Mouse (Mus musculus) mesoderm, embryonic 11.5 days (tissue): ENCODE data around the gene Rtn2.

ENCODE experiments used
- DNase-seq: peaks from one replicate; pipeline ENCODE4 v3.0.0-alpha.2; 2012; ENCODE audit warnings: low read depth, low spot score

Gene Rtn2

GRCm38 (mm10) chr7:19300501-19301421 is 18.3 kb downstream of the Rtn2 start:
- peak; percentile 89 for DNase-seq

GRCm38 (mm10) chr7:19301461-19302263 is 19.2 kb downstream of the Rtn2 start:
- no peak for DNase-seq

GRCm38 (mm10) chr7:19302264-19303045 is 20.0 kb downstream of the Rtn2 start:
- DNase-seq, result no peak

GRCm38 (mm10) chr7:19303046-19303305 is 20.6 kb downstream of the Rtn2 start:
- no peak for DNase-seq

GRCm38 (mm10) chr7:19303770-19304169 is 21.3 kb downstream of the Rtn2 start:
- peak; percentile 86 for DNase-seq

GRCm38 (mm10) chr7:19304501-19305412 is 22.3 kb downstream of the Rtn2 start:
- DNase-seq, result no peak

- DNase-seq, result no peak
These were observed 22.9 kb downstream of the Rtn2 start for GRCm38 (mm10) chr7:19305413-19305735.

GRCm38 (mm10) chr7:19305796-19306765 is 23.7 kb downstream of the Rtn2 start:
- no peak for DNase-seq

DNA sequence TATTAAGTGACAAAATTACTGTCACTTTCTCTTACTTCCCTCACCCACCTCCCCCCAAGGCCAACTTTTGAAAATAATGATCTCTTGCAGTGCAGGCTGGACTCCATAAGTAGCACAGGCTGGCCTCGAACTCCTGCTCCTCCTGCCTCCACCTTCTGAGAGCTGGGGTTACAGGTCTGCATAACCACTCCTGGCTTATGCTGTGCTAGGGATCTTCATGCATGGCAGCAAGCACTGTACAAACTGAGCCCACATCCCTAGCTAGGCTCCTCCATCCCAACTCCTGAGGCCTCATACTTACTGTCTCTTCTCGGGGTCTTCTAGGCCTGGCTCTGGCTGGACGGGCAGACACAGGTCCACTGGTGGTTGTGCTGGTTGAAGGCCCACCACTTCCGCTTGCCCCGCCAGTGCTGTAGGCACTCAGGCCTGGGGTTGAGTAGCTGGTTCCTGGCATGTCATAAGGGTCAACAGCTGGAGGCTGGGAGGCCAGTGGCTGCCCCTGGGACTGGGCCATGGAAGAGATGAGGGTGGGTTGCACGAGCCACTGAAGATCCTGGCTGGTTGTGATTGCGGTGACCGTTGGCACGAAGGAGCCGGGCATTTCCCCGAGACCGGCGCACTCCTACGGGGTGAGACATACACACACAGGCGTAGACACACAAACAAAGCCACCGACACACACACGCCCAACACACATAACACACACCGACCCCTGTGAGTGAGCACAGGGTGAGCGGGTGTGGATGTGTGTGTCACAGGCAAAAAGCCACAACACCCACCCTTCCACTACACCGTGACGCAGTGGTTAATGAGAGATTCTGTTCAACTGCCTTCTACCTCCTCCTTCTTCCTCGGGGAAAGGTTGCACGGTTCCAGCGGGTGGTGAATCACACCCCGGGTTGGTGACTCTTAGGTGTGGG is 24.7 kb downstream of the Rtn2 start:
- no peak for DNase-seq

GRCm38 (mm10) chr7:19307739-19308453 is 25.5 kb downstream of the Rtn2 start:
- DNase-seq, result peak; percentile 74

DNA sequence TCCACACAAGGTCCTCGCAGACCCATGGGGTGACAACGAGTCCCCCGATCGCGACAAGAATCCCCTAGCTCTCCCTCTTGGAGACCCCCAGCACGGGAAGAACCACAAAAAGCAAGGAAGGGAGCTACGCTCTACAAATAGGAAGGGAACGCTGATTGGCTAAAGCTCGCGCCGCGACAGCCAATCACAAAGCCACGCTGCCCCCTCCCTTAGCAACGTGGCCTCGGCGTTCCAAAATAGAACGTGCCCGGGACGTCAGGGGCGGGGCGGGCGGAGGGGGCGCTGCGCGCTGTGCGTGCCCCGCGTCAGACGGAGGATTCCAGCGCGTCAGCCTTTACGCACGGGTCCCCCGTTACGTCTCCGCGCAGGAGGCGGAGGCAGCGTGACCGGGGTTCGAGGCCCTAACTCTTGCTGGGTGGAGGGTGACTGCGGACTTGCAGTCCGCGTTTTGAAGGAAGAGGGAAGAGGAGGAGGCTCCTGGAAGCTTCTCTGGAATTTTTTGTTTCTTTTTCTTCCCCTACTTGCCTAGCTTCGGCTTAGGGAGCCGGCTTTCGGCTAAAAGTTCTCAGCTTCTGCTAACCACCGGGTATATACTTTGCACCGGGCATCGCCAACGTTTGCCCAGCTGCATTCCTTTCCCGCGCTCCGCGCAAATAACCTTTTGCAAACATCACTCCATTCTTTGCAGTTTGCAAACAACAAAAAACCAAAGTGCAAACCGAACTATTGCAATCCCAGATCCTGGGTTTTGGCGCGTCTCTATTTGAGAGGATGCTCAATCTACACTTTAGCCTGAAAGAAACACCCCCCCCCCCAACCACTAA is 26.2 kb downstream of the Rtn2 start:
- peak; percentile 96 for DNase-seq

DNA sequence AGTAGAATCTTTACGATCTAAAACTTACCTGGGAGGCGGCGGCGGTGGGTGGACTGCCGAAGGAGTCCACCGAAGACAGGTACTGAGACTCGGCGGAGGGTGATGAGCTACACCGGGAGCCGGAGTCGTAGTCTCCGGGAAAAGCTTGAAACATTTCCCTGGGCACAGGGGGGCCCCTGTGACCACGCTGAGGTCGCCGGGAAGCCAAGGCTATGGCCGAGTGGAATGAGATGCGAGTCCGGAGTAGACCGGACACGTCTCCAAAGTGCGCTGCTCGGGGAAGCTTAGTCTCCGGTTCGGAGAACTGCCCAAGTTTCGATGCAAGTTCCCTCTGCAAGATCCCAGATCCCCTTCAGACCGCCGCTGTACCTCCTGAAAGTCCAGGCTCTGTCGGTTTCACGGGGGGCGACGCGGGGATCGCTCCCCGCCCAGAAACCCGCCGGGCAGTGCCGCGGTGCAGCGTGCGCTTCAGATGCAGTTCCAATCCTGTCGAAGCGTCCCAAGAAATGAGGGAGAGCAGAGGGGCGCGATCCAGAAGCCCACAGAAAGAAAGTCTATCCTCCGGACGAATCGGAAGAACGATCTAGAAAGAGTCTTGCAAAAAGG is 27.0 kb downstream of the Rtn2 start:
- no peak for DNase-seq

- DNase-seq, result peak; percentile 97
These were observed 27.6 kb downstream of the Rtn2 start, which contains the start of gene Fosb for GRCm38 (mm10) chr7:19309884-19310641. Fosb (minus strand) TSS chr7:19310051.

DNA sequence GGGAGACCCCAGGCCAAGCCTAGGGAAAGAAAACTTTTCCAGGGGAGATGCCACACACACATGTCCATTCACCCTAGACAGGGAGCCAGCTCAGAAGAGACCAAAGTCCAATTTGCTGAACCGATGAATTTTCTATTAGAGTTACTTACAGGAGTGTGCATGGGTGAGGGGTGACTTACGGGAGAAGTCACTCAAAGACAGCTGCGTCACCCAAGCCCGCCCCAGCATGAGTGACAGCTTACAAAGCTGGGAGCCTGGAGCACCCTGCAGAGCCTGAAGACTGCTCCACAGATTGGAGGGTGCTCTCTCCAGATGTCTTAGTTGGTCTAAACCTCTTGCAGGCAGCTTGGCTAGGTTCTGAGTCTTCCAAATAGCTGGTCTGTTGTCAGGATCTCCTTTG is 29.6 kb downstream of the Rtn2 start:
- no peak for DNase-seq

DNA sequence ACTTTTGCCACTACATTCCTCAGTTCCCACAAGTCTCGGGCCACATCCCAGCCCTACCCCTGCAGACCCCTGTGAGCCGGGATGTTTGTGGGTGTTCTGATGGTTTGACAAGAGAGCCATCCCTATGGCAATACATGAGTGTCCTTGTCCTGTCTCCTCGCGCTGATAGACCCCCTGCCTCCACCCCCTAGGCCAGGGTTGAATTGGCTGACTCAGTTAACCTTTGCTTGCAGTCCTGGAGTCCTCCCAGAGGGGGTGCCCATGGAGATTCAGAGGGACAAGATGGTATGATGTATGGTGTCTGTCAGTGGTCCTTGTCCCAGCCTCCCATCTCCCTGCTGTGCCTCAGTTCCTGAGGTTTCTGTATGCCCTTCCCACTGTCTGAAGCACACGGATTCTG is 31.6 kb downstream of the Rtn2 start:
- no peak for DNase-seq
